Mouse (Mus musculus) lung, embryonic 16.5 days (tissue): ENCODE results near the gene Gramd1c. TPM values are rescaled to one million over a fixed set of nuclear protein-coding genes. Genes with fewer than 3 reads are reported as not detected.
A peak's percentile ranks its signal among the peaks of the same experiment; 100 is the strongest.

Source experiments
- ATAC-seq: fragments of 200-750 bp; cut with Nextera tagmentation; 2 replicates; pipeline ENCODE4 v1.8.0; 2017; ENCODE audit warnings: low read depth, mild to moderate bottlenecking, moderate library complexity
- H3K27ac ChIP-seq: fragments of 300-500 bp; sonication (generic); 2 replicates; pipeline ENCODE4 v1.5.1; 2014; ENCODE audit warnings: mild to moderate bottlenecking, control low read depth, low read length
- H3K27me3 ChIP-seq: fragments of 300-500 bp; sonication (generic); 2 replicates; pipeline ENCODE4 v1.6.1; 2014; ENCODE audit warnings: low read depth, low read length, mixed read lengths; ENCODE audit not compliant: control insufficient read depth, insufficient read depth
- H3K36me3 ChIP-seq: fragments of 300-500 bp; sonication (generic); 2 replicates; pipeline ENCODE4 v1.6.1; 2014; ENCODE audit warnings: low read length; ENCODE audit not compliant: control insufficient read depth, insufficient read depth
- H3K4me1 ChIP-seq: fragments of 300-500 bp; sonication (generic); replicated peaks from 2 replicates; pipeline ENCODE4 v1.6.1; 2014; ENCODE audit warnings: low read length, mixed read lengths; ENCODE audit not compliant: control insufficient read depth, insufficient read depth
- H3K4me2 ChIP-seq: fragments of 300-500 bp; sonication (generic); 2 replicates; pipeline ENCODE4 v1.6.1; 2014; ENCODE audit warnings: low read depth, low read length, control low read depth
- H3K4me3 ChIP-seq: fragments of 300-500 bp; sonication (generic); 2 replicates; pipeline ENCODE4 v1.5.1; 2014; ENCODE audit warnings: mild to moderate bottlenecking, low read length, control low read depth
- H3K9ac ChIP-seq: fragments of 300-500 bp; sonication (generic); 2 replicates; pipeline ENCODE4 v1.6.1; 2014; ENCODE audit warnings: low read length, control low read depth
- H3K9me3 ChIP-seq: fragments of 300-500 bp; sonication (generic); 2 replicates; pipeline ENCODE4 v1.6.1; 2016; ENCODE audit warnings: low read length; ENCODE audit not compliant: control insufficient read depth
- WGBS: fragments of 180-500 bp; shearing (Covaris S2); extraction: QIAGEN DNeasy Blood & Tissue Kit; methylation state at CpG from one replicate; pipeline ENCODE4 v1.1.7; 2014; 5-methylcytosine and 5-hydroxymethylcytosine counted together
- polyA plus RNA-seq: library from polyadenylated mRNA; unstranded; fragments of >200 nt; fragmentation: Nextera tagmentation; extraction: Ambion mirVana; gene quantifications from 2 replicates; pipeline ENCODE4 v1.2.1, GENCODE M21; 2015

Gene Gramd1c
- polyA plus RNA-seq, 1 experiment from 2014 or later = 10.0 TPM

DNA sequence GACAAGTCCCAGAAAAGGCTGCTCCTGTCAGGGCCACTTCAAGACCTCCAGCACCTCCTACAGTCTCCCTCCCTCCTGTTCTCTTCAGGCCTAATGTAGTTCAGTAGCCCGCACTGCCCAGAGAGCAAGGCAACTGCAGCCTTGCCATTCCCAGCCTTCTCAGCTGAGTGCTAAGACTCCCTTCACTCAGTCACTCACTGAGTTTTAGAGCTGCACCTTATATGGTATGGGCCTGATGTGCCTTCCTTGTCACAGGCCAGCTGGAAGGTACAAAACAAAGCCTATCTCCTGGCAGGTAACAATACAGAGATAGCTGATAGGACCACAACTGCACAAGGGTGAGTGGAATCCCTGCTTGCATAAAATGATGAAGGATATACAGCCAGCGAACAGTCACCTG, 90.8 kb downstream of the Gramd1c start:
- Histone ChIP-seq H3K9ac (no peak overlapping the region), H3K4me1 (no peaks in the 10 kb centered on the region), H3K4me3 (no peak overlapping the region), H3K27ac (no peak overlapping the region), H3K36me3 (no peaks in the 10 kb centered on the region), H3K4me2 (no peak overlapping the region), H3K27me3 (no peaks in the 10 kb centered on the region), H3K9me3 (no peaks in the 10 kb centered on the region)
- WGBS = 99% methylated on average over 2 of the region's 2 CpGs
- ATAC-seq = no peak

DNA sequence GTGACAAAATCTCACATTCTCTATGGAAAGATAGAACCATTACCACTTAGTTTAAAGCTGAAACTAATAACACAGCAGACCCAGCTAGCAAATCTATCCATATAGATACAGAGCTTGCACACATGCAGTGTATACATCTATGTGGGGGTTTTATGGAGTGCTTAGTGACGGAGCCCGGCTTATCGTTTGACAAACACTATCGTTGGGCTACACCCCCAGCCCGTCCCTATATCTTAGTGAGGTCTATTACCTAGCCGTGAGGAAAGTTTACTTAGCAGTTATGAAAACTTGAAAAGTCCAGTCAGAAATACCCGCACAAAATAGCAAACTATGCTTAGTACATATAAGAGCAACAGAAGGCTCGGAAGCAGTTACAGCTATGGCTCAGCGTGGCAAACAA, 91.4 kb downstream of the Gramd1c start:
- no peaks in the 10 kb centered on the region for H3K4me1 ChIP-seq
- no peak overlapping the region for H3K4me2 ChIP-seq
- H3K4me3 ChIP-seq = no peak overlapping the region
- no peaks in the 10 kb centered on the region for H3K27me3 ChIP-seq
- H3K27ac ChIP-seq = no peak overlapping the region
- H3K9ac ChIP-seq = no peak overlapping the region
- no peaks in the 10 kb centered on the region for H3K36me3 ChIP-seq
- H3K9me3 ChIP-seq = no peaks in the 10 kb centered on the region
- 51% methylated on average over 9 of the region's 9 CpGs for whole genome bisulfite sequencing
- ATAC-seq = no peak

DNA sequence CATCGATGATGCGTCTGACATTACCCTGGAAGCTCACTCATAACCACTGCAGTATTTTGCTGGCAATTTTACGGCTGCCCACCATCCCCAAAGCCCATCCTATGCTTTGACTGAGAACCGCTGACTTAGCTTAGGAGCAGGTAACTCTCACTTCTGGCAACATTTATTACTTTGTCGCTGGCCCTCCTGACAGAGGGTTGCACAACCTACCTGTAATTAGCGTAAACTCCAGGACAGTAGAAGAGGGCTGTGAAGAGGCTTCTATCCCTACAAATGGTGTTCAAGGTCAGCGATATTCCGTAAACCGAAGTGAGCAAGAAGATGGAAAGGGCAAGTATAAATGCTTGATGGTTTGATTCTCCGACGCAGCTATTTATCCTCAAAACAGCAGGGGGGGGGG, 92.0 kb downstream of the Gramd1c start:
- no peak overlapping the region for H3K27ac ChIP-seq
- H3K4me3 ChIP-seq = no peak overlapping the region
- 92% methylated on average over 11 of the region's 11 CpGs for WGBS
- no peaks in the 10 kb centered on the region for H3K4me1 ChIP-seq
- no peak for ATAC-seq
- no peaks in the 10 kb centered on the region for H3K27me3 ChIP-seq
- no peak overlapping the region for H3K9ac ChIP-seq
- no peak overlapping the region for H3K4me2 ChIP-seq
- H3K9me3 ChIP-seq = no peaks in the 10 kb centered on the region
- H3K36me3 ChIP-seq = no peaks in the 10 kb centered on the region

DNA sequence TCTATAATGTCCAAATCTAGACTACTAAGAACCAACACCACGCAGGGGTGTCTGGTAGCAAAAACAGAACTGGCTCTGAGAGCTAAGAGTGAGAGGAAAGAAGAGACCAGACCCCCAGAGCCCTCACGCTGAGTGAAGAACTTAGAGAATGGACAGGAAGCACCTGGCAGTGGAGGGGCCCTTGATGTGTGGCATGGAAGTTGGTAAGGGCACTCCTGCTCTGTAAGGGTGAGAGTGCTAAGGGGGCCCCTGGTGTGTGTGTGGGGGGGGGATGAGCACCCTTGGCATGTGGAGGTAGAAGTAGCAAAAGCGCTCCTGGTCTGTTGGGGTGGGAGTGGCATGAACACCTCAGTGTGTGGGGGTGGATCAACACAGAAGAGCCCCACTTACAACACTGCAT, 92.7 kb downstream of the Gramd1c start:
- Histone ChIP-seq H3K4me1 (no peaks in the 10 kb centered on the region), H3K36me3 (no peaks in the 10 kb centered on the region), H3K9me3 (no peaks in the 10 kb centered on the region), H3K4me3 (no peak overlapping the region), H3K4me2 (no peak overlapping the region), H3K9ac (no peak overlapping the region), H3K27ac (no peak overlapping the region), H3K27me3 (no peaks in the 10 kb centered on the region)
- WGBS = 73% methylated on average over 3 of the region's 3 CpGs
- no peak for ATAC-seq

DNA sequence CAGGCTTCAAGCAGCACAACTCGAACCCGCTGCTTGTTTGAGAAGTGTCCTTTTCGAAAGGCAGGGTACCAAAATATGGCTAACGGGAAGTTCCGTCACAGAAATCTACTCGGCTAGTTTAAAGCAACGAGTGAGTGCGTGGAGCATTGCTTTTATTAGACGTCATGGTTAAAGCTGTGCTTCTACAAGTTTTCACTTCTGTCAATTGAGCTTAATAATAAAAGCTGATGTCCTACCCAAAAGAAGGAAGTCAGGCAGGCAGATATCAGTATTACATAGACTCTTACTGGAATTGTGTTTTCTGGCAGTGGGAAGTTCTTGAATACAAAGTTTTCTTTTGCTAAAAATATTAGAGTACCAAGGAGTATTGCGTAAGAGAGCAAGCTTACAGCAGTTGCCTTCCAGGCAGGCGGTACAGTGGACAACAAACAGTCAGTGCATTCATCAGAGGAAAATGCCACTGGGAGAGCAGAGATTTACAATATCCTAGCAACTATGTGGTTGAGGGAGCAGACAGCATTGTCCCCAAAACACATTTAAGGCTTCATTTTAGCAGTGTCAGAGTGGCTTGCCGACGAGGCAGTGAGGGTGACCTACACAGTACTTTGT, 97.3 kb downstream of the Gramd1c start:
- Histone ChIP-seq H3K4me2 (no peak overlapping the region), H3K4me3 (no peak overlapping the region), H3K27ac (no peak overlapping the region), H3K9ac (no peak overlapping the region), H3K9me3 (no peaks in the 10 kb centered on the region), H3K4me1 (no peaks in the 10 kb centered on the region), H3K36me3 (no peaks in the 10 kb centered on the region), H3K27me3 (no peaks in the 10 kb centered on the region)
- no peak for ATAC-seq
- 81% methylated on average over 13 of the region's 13 CpGs for WGBS

DNA sequence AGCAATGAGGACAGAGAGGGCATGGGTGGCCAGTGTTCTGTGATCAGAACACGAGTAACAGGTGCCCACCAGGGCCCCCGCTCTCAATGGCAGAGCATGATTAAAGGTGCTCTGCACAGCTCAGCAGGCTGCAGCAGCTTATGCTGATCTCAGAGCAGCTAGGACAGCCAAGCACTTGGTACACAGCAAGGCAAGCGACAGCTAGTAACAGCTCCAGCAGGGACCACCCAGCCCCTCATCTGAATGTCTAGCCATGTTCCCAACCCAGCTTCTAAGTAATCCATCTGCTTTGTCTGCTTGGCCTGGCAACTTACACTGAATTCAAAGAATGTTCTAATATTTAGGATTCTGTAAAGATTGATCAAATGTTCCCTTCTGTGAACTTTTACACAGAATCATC, 99.4 kb downstream of the Gramd1c start:
- H3K9me3 ChIP-seq = no peaks in the 10 kb centered on the region
- no peak for ATAC-seq
- no peaks in the 10 kb centered on the region for H3K4me1 ChIP-seq
- H3K4me2 ChIP-seq = no peak overlapping the region
- H3K36me3 ChIP-seq = no peaks in the 10 kb centered on the region
- 79% methylated on average over 3 of the region's 3 CpGs for WGBS
- no peak overlapping the region for H3K27ac ChIP-seq
- H3K4me3 ChIP-seq = no peak overlapping the region
- H3K27me3 ChIP-seq = no peaks in the 10 kb centered on the region
- H3K9ac ChIP-seq = no peak overlapping the region

DNA sequence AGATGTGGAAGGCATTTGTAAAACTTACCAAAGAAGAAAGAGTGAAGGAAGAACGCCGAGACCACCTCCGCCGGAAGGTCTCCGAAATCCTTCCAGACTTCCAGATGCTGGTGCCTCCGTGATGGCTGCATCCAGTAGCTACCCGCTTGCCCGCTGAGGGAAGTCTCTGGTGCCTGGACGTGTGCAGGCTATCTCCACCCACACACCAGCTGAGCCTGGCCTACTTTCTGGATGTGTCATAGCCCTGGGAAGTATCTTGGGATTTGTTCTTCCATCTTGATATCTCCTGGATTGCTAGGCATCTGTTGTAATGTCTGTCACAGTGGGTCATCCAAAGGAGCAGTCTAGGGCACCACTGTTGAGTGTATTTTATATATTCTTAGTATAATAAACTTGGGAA, 99.9 kb downstream of the Gramd1c start:
- H3K36me3 ChIP-seq = no peaks in the 10 kb centered on the region
- H3K9me3 ChIP-seq = no peaks in the 10 kb centered on the region
- 87% methylated on average over 9 of the region's 9 CpGs for WGBS
- H3K4me2 ChIP-seq = no peak overlapping the region
- H3K4me1 ChIP-seq = no peaks in the 10 kb centered on the region
- no peak overlapping the region for H3K9ac ChIP-seq
- no peaks in the 10 kb centered on the region for H3K27me3 ChIP-seq
- ATAC-seq = no peak
- H3K4me3 ChIP-seq = no peak overlapping the region
- no peak overlapping the region for H3K27ac ChIP-seq

DNA sequence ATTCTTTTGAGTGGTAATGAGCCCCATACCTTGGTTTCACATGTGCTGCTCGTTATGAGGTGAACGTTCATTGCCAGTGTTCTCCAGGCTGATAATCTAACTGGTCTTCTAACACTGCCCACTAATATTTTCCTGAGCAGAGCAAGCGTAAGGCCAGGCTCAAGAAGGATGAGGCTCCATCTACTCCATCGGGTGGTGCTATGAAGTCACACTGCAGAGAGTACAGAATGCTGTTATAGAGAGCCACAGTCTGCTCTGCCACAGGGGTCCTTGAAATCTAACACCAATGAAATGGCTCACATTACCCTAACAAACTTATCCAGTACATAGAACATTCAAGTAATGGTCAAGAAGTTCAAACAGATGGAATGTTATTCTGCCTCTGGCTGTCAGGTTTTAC, 105.1 kb downstream of the Gramd1c start:
- Histone ChIP-seq H3K27me3 (no peaks in the 10 kb centered on the region), H3K9me3 (no peaks in the 10 kb centered on the region), H3K4me3 (no peak overlapping the region), H3K9ac (no peak overlapping the region), H3K36me3 (no peaks in the 10 kb centered on the region), H3K27ac (no peak overlapping the region), H3K4me2 (no peak overlapping the region), H3K4me1 (no peaks in the 10 kb centered on the region)
- ATAC-seq = no peak
- 83% methylated on average over 4 of the region's 4 CpGs for WGBS

DNA sequence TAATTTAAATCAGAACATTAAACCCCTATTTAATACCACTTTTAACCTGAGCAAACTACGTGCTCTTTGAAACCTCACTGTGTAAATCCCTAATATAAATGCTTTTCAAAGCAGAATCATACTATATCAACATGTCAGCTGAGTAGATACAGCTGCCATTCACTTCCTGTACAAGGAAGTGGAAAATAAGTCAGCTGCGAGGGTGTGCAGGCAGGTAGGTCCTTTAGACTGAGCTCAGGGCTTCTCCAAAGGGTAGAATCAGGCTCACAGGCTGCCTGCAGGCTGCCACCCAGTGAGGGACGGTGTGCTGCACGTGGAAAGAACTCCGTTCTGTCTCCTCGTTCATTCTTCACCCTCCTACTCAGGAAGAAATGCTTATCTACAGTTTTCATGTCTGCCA, 108.2 kb downstream of the Gramd1c start:
- 40% methylated on average over 6 of the region's 6 CpGs for WGBS

DNA sequence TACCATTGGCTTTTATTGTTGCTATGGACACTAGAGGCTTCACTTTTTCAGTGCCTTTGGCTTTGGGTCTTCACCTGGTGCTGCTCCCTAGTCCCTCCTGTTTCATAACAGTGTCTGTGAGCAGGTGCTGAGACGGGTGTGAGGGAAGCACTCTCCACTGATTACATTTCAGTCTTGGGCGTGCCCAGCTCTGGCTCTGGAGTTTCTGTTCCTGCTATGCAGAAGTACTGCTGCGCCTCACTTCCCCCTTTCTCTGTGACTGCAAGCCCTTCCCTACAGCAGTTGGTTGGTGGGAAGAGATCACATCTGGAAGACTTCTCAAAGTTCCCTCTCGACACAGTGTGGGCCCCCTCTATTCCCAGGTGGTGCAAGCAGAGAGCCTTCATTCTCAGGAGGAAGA, 111.6 kb downstream of the Gramd1c start:
- Histone ChIP-seq H3K9me3 (no peaks in the 10 kb centered on the region), H3K27me3 (no peaks in the 10 kb centered on the region), H3K4me3 (no peak overlapping the region), H3K9ac (no peak overlapping the region), H3K36me3 (no peaks in the 10 kb centered on the region), H3K4me2 (no peak overlapping the region), H3K27ac (no peak overlapping the region), H3K4me1 (no peaks in the 10 kb centered on the region)
- peak; percentile 59 for ATAC-seq
- WGBS = 62% methylated on average over 4 of the region's 4 CpGs

More for the DNA sequence above, 108.2 kb downstream of the Gramd1c start:
- no peak overlapping the region for H3K4me3 ChIP-seq
- H3K4me2 ChIP-seq = no peak overlapping the region
- no peak overlapping the region for H3K27ac ChIP-seq
- H3K9ac ChIP-seq = no peak overlapping the region
- H3K36me3 ChIP-seq = no peaks in the 10 kb centered on the region
- no peak for ATAC-seq
- no peaks in the 10 kb centered on the region for H3K9me3 ChIP-seq
- no peaks in the 10 kb centered on the region for H3K27me3 ChIP-seq
- H3K4me1 ChIP-seq = no peaks in the 10 kb centered on the region
